Mouse (Mus musculus): ENCODE measurements around the gene Hdac4. TPM values are rescaled to one million over a fixed set of nuclear protein-coding genes. Genes with fewer than 3 reads are reported as not detected.

Hdac4 gene
- polyA plus RNA-seq, 1 experiment from 2014 or later = 10.1 TPM

DNA sequence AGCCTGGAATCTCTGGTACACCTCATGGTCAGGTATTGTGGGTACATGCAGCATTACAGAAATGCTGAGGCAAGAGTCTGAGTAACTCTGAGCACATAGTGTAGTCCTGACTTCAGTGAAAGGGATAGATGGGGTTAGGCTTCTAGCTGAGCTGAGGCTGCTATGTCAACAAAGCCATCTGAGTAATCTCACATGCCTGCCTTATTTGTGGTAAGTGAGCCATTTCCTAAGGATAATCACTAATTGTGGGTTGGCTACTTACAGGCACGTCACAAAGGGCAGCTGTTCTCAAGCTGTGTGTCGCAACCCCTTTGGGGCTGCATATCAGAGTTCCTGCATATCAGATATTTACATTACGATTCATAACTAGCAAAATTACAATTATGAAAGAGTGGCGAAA lies 239.3 kb downstream of the Hdac4 start:
- no peak for ATAC-seq (ENCODE audit: insufficient number of reproducible peaks, low FRiP score)
- Histone ChIP-seq H3K4me2 (no peak overlapping the region), H3K27ac (ENCODE audit: poor library complexity, severe bottlenecking) (no peak overlapping the region), H3K9ac (no peak overlapping the region), H3K27me3 (replicated peaks) (no peaks in the 10 kb centered on the region), H3K4me1 (replicated peaks) (no peaks in the 10 kb centered on the region), H3K36me3 (peaks cover 82% of the 10 kb centered on the region), H3K4me3 (no peak overlapping the region), H3K9me3 (replicated peaks) (no peaks in the 10 kb centered on the region)
- 70% methylated on average over 4 of the region's 4 CpGs for WGBS

DNA sequence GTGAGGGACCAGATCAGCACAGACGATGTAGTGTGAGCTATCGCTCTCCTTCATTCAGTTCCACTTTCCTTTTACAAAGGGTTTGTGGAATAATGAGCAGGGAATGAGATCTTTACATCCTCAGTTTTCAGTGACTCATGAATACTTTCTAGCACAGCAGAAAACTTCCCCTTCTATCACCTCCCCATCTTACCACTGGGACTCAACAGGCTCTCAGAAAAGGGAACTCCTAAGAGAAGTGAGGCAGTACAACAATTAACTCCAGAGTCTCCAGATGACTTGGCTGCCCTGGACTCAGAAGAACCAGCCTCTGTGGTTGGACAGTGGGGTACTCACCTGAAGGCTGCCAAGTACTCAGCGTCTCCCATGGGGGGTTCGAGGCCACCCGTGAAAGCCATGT lies 240.5 kb downstream of the Hdac4 start:
- no peak for ATAC-seq (ENCODE audit: insufficient number of reproducible peaks, low FRiP score)
- no peak overlapping the region for H3K4me3 ChIP-seq

DNA sequence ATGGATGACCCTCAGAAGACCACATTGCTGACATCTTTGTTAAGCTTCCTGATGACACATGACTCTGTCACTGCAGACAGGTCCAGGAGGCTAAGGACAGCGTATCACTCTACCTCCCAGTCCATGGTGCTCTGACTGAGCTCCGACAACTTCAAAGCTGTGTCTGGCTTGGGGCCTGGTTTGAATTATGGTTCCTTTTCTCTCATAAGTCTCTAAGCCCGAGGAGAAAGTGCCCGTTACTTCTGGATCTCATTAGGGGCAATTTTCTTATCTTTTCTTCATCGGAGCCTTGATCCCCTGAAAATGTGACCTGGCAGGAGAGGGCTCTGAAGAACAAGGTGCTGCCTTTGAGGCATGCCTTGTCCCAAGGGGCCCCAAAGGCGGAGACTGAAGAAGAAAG lies 242.6 kb downstream of the Hdac4 start:
- 82% methylated on average over 6 of the region's 6 CpGs for WGBS

More for the DNA sequence above, 240.5 kb downstream of the Hdac4 start:
- H3K4me1 ChIP-seq (replicated peaks) = no peaks in the 10 kb centered on the region
- no peak overlapping the region for H3K27ac ChIP-seq (ENCODE audit: poor library complexity, severe bottlenecking)
- no peaks in the 10 kb centered on the region for H3K9me3 ChIP-seq (replicated peaks)
- 92% methylated on average over 5 of the region's 5 CpGs for WGBS
- H3K27me3 ChIP-seq (replicated peaks) = no peaks in the 10 kb centered on the region
- no peak overlapping the region for H3K4me2 ChIP-seq
- H3K36me3 ChIP-seq = peaks cover 79% of the 10 kb centered on the region
- H3K9ac ChIP-seq = no peak overlapping the region

DNA sequence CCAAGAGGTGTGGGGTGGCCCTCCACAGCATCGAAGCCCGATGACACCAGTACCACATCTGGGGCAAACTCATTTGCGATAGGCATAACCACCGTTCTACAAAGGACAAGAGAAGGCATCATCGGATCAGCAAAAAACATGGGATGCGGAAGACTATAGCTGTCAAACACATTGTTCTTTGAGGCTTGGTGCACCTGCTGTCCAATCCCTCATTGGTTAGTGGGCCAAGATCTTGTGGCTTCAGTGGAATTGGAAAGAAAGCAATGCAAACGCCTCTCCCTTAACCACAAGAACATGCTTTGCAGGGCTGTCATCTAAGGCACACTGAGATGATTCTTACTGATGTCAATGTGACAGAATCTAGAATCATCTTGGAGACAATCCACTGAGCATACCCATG lies 248.1 kb downstream of the Hdac4 start:
- no peak for ATAC-seq (ENCODE audit: insufficient number of reproducible peaks, low FRiP score)
- Histone ChIP-seq H3K9me3 (replicated peaks) (no peaks in the 10 kb centered on the region), H3K27ac (ENCODE audit: poor library complexity, severe bottlenecking) (no peak overlapping the region), H3K4me3 (no peak overlapping the region), H3K4me2 (no peak overlapping the region), H3K9ac (no peak overlapping the region), H3K4me1 (replicated peaks) (no peaks in the 10 kb centered on the region), H3K27me3 (replicated peaks) (no peaks in the 10 kb centered on the region), H3K36me3 (peaks cover 62% of the 10 kb centered on the region)
- WGBS = 89% methylated on average over 7 of the region's 7 CpGs

More for the DNA sequence above, 242.6 kb downstream of the Hdac4 start:
- Histone ChIP-seq H3K4me3 (no peak overlapping the region), H3K9me3 (replicated peaks) (no peaks in the 10 kb centered on the region), H3K27me3 (replicated peaks) (no peaks in the 10 kb centered on the region), H3K36me3 (peaks cover 63% of the 10 kb centered on the region), H3K4me1 (replicated peaks) (no peaks in the 10 kb centered on the region), H3K9ac (no peak overlapping the region), H3K4me2 (no peak overlapping the region), H3K27ac (ENCODE audit: poor library complexity, severe bottlenecking) (no peak overlapping the region)
- ATAC-seq (ENCODE audit: insufficient number of reproducible peaks, low FRiP score) = no peak

DNA sequence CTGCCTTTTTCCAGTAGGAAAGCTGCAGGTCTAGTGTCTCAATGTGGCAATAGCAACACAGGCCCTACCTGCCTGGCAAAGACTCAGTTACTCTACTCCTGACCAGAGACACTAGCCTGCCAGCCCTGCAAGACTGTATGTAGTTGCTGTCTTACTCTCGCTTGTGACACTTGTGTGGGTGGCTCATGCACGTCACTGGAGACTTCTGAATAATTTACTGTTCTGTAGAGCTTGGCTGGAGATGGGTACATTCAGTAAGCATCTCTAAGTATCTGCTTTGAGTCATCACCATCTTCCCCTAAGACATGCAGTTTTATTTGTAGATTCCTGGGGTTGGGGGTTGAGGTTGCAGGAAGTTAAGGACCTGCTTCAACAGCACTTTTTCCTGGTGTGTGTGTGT lies 252.9 kb downstream of the Hdac4 start:
- Histone ChIP-seq H3K4me1 (replicated peaks) (no peaks in the 10 kb centered on the region), H3K36me3 (peaks cover 56% of the 10 kb centered on the region)

DNA sequence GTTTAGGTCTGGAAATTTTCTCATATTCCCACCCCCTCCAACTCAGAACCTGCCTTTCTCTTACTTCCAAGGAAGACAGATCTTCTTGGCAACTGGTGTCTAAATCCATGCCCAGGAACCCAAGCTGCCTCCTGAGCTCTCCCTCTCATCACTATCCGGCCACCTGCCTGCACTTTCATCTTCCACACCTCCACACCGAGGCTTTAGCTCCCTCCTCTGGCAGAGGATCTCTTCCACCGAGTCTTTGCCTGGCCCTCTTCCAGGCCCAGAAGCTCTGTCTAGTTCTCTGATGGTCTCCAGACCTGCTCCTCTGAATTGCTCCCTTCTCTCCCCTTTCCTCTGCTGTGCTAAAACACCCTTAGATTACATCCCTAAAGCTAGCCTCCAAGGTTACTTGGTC lies 253.5 kb downstream of the Hdac4 start:
- Histone ChIP-seq H3K4me3 (no peak overlapping the region), H3K4me2 (no peak overlapping the region), H3K27ac (ENCODE audit: poor library complexity, severe bottlenecking) (no peak overlapping the region), H3K4me1 (replicated peaks) (0 out of 2 replicates have a peak, but pooled peaks cover under 1% of the 10 kb centered on the region), H3K9ac (no peak overlapping the region), H3K36me3 (peaks cover 57% of the 10 kb centered on the region), H3K9me3 (replicated peaks) (no peaks in the 10 kb centered on the region), H3K27me3 (replicated peaks) (no peaks in the 10 kb centered on the region)
- ATAC-seq (ENCODE audit: insufficient number of reproducible peaks, low FRiP score) = no peak
- 49% methylated on average over 3 of the region's 3 CpGs for WGBS

More for the DNA sequence above, 252.9 kb downstream of the Hdac4 start:
- no peak for ATAC-seq (ENCODE audit: insufficient number of reproducible peaks, low FRiP score)
- H3K27me3 ChIP-seq (replicated peaks) = no peaks in the 10 kb centered on the region
- H3K9me3 ChIP-seq (replicated peaks) = no peaks in the 10 kb centered on the region
- no peak overlapping the region for H3K4me3 ChIP-seq
- 84% methylated on average over 2 of the region's 2 CpGs for WGBS
- no peak overlapping the region for H3K9ac ChIP-seq
- H3K4me2 ChIP-seq = no peak overlapping the region
- H3K27ac ChIP-seq (ENCODE audit: poor library complexity, severe bottlenecking) = no peak overlapping the region

DNA sequence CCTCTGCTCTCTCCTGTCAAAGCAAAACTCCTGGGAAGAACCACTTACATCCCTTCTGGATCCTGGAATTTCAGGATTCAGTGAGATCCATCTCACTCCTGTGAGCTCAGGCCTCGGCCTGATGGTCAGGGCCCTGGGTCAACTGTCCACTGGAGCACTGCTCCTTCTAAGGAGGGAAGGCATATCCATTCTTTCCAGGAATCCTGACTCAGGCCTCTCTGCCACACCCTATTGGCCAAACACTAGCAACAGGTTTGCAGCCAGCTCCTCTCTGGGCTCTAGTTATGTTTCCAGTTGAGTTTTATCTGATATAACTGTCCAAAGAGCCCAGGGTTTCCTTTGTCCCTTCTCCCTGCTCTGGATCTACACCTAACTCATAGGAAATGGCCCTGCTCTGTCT lies 254.4 kb downstream of the Hdac4 start:
- Histone ChIP-seq H3K9ac (no peak overlapping the region), H3K4me2 (no peak overlapping the region), H3K9me3 (replicated peaks) (no peaks in the 10 kb centered on the region), H3K27me3 (replicated peaks) (no peaks in the 10 kb centered on the region), H3K4me1 (replicated peaks) (0 out of 2 replicates have a peak, but pooled peaks cover 3% of the 10 kb centered on the region), H3K4me3 (no peak overlapping the region), H3K36me3 (peaks cover 50% of the 10 kb centered on the region), H3K27ac (ENCODE audit: poor library complexity, severe bottlenecking) (no peak overlapping the region)
- WGBS = 88% methylated on average over 1 of the region's 1 CpGs
- no peak for ATAC-seq (ENCODE audit: insufficient number of reproducible peaks, low FRiP score)

DNA sequence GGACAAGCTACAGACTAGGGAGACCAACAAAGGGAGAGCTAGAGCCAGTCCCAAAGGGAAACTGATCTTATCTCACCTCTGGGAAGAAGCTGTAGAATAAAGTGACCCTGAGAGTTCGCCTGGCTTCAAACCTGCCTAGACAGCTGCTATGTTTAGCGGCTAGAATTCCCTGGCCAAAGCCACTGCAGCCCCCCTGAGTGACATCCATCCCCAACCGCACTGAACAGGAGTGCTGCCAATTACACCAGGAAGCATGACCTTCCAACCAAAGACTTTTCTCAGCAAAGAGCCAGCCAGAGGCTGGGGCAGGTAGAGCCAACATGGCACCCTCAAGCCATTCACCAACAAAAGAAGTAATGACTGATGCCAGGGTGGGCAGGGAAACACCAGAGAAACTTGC lies 260.3 kb downstream of the Hdac4 start:
- 0 out of 2 replicates have a peak, but pooled peaks have one; percentile 17 for ATAC-seq (ENCODE audit: insufficient number of reproducible peaks, low FRiP score)
- Histone ChIP-seq H3K4me2 (no peak overlapping the region), H3K9me3 (replicated peaks) (no peaks in the 10 kb centered on the region), H3K36me3 (peaks cover 41% of the 10 kb centered on the region), H3K9ac (no peak overlapping the region), H3K4me1 (replicated peaks) (peaks cover 12% of the 10 kb centered on the region), H3K4me3 (no peak overlapping the region), H3K27me3 (replicated peaks) (no peaks in the 10 kb centered on the region), H3K27ac (ENCODE audit: poor library complexity, severe bottlenecking) (peak overlapping the region; percentile 12; the same call in 1 of the 2 replicates)
- WGBS = 39% methylated on average over 3 of the region's 3 CpGs

DNA sequence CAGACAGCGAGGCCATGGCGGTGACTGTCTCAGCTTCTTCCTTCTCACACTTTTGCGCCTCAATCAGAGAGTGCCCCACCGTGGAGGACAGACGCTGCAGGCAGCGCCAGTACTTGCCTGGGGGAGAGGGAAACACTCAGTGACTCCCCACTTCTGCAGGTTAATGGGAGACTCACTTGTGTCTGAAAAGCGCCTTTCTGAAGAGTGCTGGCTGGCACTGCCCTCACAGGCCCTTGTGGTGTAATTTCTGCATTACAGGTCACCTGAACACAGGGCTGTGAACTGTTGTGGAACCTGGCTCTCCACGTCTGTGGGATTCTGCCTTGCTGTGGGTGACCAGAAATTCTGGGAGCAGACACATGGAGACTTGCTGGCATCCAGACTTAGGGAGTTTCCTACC lies 261.8 kb downstream of the Hdac4 start:
- H3K27me3 ChIP-seq (replicated peaks) = no peaks in the 10 kb centered on the region
- WGBS = 86% methylated on average over 8 of the region's 8 CpGs
- no peak overlapping the region for H3K9ac ChIP-seq
- no peaks in the 10 kb centered on the region for H3K9me3 ChIP-seq (replicated peaks)
- H3K27ac ChIP-seq (ENCODE audit: poor library complexity, severe bottlenecking) = no peak overlapping the region
- no peak overlapping the region for H3K4me2 ChIP-seq
- peaks cover 48% of the 10 kb centered on the region for H3K36me3 ChIP-seq
- H3K4me1 ChIP-seq (replicated peaks) = peaks cover 18% of the 10 kb centered on the region
- no peak overlapping the region for H3K4me3 ChIP-seq
- ATAC-seq (ENCODE audit: insufficient number of reproducible peaks, low FRiP score) = no peak

DNA sequence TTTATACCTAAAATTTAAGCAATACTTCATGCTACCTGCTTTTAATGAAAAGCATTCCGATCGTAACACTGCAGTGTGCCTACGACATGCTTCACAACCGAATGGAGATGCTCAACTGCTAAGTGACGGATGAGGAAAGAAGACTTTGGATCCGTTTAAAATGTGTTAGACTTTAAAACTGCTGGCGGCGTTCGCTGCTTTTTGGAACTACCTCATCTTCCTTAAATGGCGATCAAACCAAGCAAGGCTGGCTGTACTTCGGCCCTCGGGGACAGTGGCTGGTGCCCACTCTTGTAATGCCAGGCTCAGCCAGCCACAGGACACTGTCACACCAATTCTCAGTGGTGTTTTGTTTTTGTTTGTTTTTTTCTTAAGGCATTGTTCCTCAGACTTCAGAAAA lies 263.3 kb downstream of the Hdac4 start:
- Histone ChIP-seq H3K4me2 (no peak overlapping the region), H3K27ac (ENCODE audit: poor library complexity, severe bottlenecking) (no peak overlapping the region), H3K4me1 (replicated peaks) (peaks cover 25% of the 10 kb centered on the region), H3K9me3 (replicated peaks) (no peaks in the 10 kb centered on the region), H3K27me3 (replicated peaks) (no peaks in the 10 kb centered on the region), H3K9ac (no peak overlapping the region), H3K36me3 (peaks cover 48% of the 10 kb centered on the region), H3K4me3 (no peak overlapping the region)
- 91% methylated on average over 12 of the region's 12 CpGs for WGBS
- no peak for ATAC-seq (ENCODE audit: insufficient number of reproducible peaks, low FRiP score)

DNA sequence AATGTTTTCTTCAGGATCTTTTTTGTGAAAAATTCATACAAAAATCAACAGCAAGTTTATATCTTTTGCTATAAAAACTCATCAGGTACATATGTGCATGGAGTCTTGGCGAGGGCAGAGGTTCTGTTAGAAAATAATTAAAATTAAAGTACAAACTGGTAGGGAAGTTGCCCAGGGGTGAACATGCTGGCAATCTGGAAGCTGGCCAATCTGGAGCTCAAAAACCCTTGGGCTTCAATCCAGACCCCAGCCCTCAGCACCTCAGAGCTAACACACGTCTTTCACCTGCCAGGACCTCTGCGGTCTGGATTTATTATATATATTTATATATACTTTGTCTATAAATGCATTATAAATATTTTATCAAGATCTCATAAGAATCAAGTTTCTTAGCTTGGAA lies 263.7 kb downstream of the Hdac4 start:
- no peak for ATAC-seq (ENCODE audit: insufficient number of reproducible peaks, low FRiP score)
- Histone ChIP-seq H3K9me3 (replicated peaks) (no peaks in the 10 kb centered on the region), H3K4me1 (replicated peaks) (peaks cover 22% of the 10 kb centered on the region), H3K27me3 (replicated peaks) (no peaks in the 10 kb centered on the region), H3K4me2 (no peak overlapping the region), H3K36me3 (peaks cover 44% of the 10 kb centered on the region), H3K9ac (no peak overlapping the region), H3K4me3 (no peak overlapping the region), H3K27ac (ENCODE audit: poor library complexity, severe bottlenecking) (no peak overlapping the region)
- WGBS = 86% methylated on average over 3 of the region's 3 CpGs

DNA sequence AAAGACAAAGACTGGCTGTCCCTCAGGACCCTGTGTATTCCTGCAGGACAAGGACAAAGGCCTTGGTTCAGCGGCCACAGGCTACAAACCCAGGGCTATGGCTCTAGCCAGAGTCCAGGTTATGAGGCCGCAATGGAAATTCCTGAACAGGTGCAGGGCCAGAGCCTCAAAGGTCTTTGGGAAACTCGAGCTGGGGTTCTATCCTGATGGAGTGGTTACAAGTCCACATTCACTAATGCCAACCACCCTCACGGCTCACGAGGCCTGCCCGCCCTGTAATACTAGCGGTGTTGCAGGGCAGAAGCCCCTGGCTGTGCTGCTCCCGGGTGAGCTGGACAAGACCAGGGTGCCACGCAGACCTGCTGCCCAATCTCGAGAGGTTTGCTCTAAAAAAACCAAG lies 264.3 kb downstream of the Hdac4 start:
- no peak overlapping the region for H3K4me3 ChIP-seq
- no peaks in the 10 kb centered on the region for H3K27me3 ChIP-seq (replicated peaks)
- WGBS = 82% methylated on average over 10 of the region's 10 CpGs
- H3K36me3 ChIP-seq = peaks cover 44% of the 10 kb centered on the region
- no peak for ATAC-seq (ENCODE audit: insufficient number of reproducible peaks, low FRiP score)
- peaks cover 22% of the 10 kb centered on the region for H3K4me1 ChIP-seq (replicated peaks)
- no peak overlapping the region for H3K9ac ChIP-seq
- no peak overlapping the region for H3K27ac ChIP-seq (ENCODE audit: poor library complexity, severe bottlenecking)
- no peaks in the 10 kb centered on the region for H3K9me3 ChIP-seq (replicated peaks)
- H3K4me2 ChIP-seq = no peak overlapping the region
